9 mouse cellular contexts compared by ENCODE assay signal in the genomic region with DNA sequence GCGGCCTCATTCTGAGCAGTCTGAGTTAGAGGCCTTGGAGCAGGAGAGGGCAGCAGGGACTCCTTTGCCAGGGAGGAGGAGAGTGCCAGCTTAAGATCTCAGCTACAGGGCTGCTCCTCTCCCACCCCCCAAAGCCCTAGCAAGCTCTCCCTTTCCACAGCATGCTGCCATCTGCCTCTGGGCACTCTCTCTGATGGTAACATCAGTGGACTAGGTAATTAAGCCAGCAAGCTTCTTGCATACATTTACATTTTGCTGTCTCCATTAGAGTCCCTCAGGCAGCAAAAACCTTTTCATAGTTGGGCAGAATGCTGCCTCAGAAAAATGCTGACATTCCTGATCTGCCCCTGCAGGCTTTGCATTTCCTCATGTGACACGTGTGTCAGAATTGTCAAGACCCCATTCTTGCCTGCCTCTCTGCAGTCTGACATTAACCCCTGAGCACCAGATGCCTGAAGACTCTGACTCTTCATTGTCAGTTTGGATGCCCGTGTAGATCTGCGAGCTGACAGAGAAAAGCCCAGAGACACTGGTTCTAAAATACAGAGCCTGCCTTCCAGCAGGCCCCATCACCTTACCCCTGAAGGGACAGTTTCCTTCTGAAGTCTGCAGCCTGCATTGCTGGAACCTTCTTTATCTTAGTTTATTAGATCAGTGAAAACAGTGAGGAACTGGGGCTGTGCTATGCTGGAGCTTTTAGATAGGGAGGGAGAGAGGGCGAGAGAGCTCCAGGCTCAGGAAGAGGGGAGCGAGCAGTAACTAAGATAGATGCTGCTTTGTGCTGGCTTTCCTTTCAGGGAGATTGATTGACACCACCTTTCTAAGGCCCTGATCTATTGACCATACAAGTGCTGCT. TPM values are rescaled to one million over a fixed set of nuclear protein-coding genes. Genes with fewer than 3 reads are reported as not detected.
A peak's percentile ranks its signal among the peaks of the same experiment; 100 is the strongest.
DNase-seq lines count a peak whose midpoint lies in the region; ATAC-seq and TF ChIP-seq lines count a peak whose summit lies in the region.
"Had no signal": no experiment of that assay in that cellular context is flagged by ENCODE, and none has a peak within 500 bp of the region (broad histone marks: within the 10 kb centered on the region; RNA-seq: fewer than 3 reads in every experiment).

No protein-coding gene starts in this region.

- peak; percentile 97 for ATAC-seq in forebrain, postnatal 0 days
- ATAC-seq in midbrain, embryonic 13.5 days: peak; percentile 97

- H3K27ac ChIP-seq in cerebellum, adult 2 months (ENCODE audit: insufficient read depth, low read length): peak overlapping the region; percentile 48
- H3K27ac ChIP-seq in forebrain, postnatal 0 days (ENCODE audit: low read depth, low read length): peak overlapping the region; percentile 77
- peak overlapping the region; percentile 88 for H3K27ac ChIP-seq in midbrain, embryonic 13.5 days

- H3K4me1 ChIP-seq in cerebellum, adult 2 months (ENCODE audit: control insufficient read depth, insufficient read depth, low read length): peaks cover 26% of the 10 kb centered on the region
- peaks cover 5% of the 10 kb centered on the region; the same call in 1 of the 2 replicates for H3K4me1 ChIP-seq in forebrain, postnatal 0 days (ENCODE audit: insufficient read depth)
- H3K4me1 ChIP-seq in midbrain, embryonic 13.5 days (replicated peaks): peaks cover 33% of the 10 kb centered on the region

- H3K36me3 ChIP-seq in forebrain, postnatal 0 days (ENCODE audit: insufficient read depth): no peaks in the 10 kb centered on the region
- H3K36me3 ChIP-seq in midbrain, embryonic 13.5 days: peaks cover 4% of the 10 kb centered on the region; the same call in 1 of the 2 replicates

- WGBS in cerebellum, adult 2 months: 44% methylated on average over 6 of the region's 6 CpGs
- 27% methylated on average over 6 of the region's 6 CpGs for WGBS in forebrain, postnatal 0 days
- 26% methylated on average over 6 of the region's 6 CpGs for WGBS in midbrain, embryonic 13.5 days

- H3K9me3 ChIP-seq in forebrain, postnatal 0 days (ENCODE audit: low read length): no peaks in the 10 kb centered on the region
- H3K9me3 ChIP-seq in midbrain, embryonic 13.5 days: no peaks in the 10 kb centered on the region

- 0 out of 2 replicates have a peak overlapping the region, but pooled peaks have one; percentile 31 for H3K9ac ChIP-seq in forebrain, postnatal 0 days
- H3K9ac ChIP-seq in midbrain, embryonic 13.5 days (replicated peaks): peak overlapping the region; percentile 32; the same call in 1 of the 2 replicates

- H3K27me3 ChIP-seq in cerebellum, adult 2 months (ENCODE audit: control insufficient read depth, insufficient read depth, low read length): no peaks in the 10 kb centered on the region
- no peaks in the 10 kb centered on the region for H3K27me3 ChIP-seq in forebrain, postnatal 0 days (ENCODE audit: insufficient read depth, low read length)
- no peaks in the 10 kb centered on the region for H3K27me3 ChIP-seq in midbrain, embryonic 13.5 days

- TF ChIP-seq CTCF in cerebellum, adult 2 months (IDR thresholded peaks at IDR 0.05; ENCODE audit: borderline replicate concordance, insufficient read depth, low read depth, low read length): no peak
- TF ChIP-seq CTCF in forebrain, postnatal 0 days (IDR thresholded peaks at IDR 0.05; ENCODE audit: low read depth): no peak

- TF ChIP-seq POLR2A in cerebellum, adult 2 months (IDR thresholded peaks at IDR 0.05; ENCODE audit: borderline replicate concordance, insufficient read depth, low read length): no peak

- no peak overlapping the region for H3K4me3 ChIP-seq in cerebellum, adult 2 months (replicated peaks; ENCODE audit: insufficient read depth, low read depth, low read length)
- H3K4me3 ChIP-seq in forebrain, postnatal 0 days (ENCODE audit: low read depth, low read length): no peak overlapping the region
- H3K4me3 ChIP-seq in midbrain, embryonic 13.5 days (replicated peaks): no peak overlapping the region

- no peak overlapping the region for H3K4me2 ChIP-seq in forebrain, postnatal 0 days (ENCODE audit: low read depth)
- no peak overlapping the region for H3K4me2 ChIP-seq in midbrain, embryonic 13.5 days (replicated peaks)

- intact Hi-C loops in heart, postnatal 25 days (cut with DNase I): no loop called here

- peak; percentile 84 for DNase-seq in heart, adult 11 months
- no peak for DNase-seq in heart, postnatal 25 days (ENCODE audit: low spot score)
- peak; percentile 62 to 68 for DNase-seq in cerebellum, adult 2 months
- peak; percentile 76 for DNase-seq in forebrain, postnatal 0 days
- DNase-seq in heart, adult 8-10 months (ENCODE audit: low spot score): no peak
- DNase-seq in kidney, adult 18-20 months: no peak
- no peak for DNase-seq in urinary bladder, adult 18-20 months (ENCODE audit: low spot score in 2 of 2)
- DNase-seq: right cerebral cortex, postnatal 25 days had no signal

RNA-seq across cellular contexts. Expression of a gene that starts 44.4 kb away (rescaled TPM):
- total RNA-seq in heart, postnatal 25 days (2021): 10 to 100 TPM; 78.4 to 85.9 TPM
- polyA plus RNA-seq in cerebellum, adult 2 months (2012; rRNA removed): 43.5 and 46.2 TPM in 2 replicates
- total RNA-seq in forebrain, postnatal 0 days (2014; rRNA removed): 46.5 and 48.4 TPM in 2 replicates
- 33.0 and 38.5 TPM in 2 replicates for polyA plus RNA-seq in forebrain, postnatal 0 days (2015; fragmentation: Nextera tagmentation; extraction: Ambion mirVana)
- polyA plus RNA-seq in midbrain, embryonic 13.5 days (2015; fragmentation: Nextera tagmentation; extraction: Ambion mirVana): 70.4 and 78.0 TPM in 2 replicates
- total RNA-seq in heart, adult 8-10 months (2022): 10 to 100 TPM; 59.5 to 74.2 (median 70.5) TPM

Comparison
In these comparisons a context has a peak if more than half of its experiments do, and no peak if none do; other contexts are left out.
1. DNase-seq: peak in heart, adult 11 months (single experiment), cerebellum, adult 2 months (2 of 2) and forebrain, postnatal 0 days (single experiment); none in heart, postnatal 25 days (single experiment), heart, adult 8-10 months (single experiment), kidney, adult 18-20 months (single experiment) and urinary bladder, adult 18-20 months (0 of 2).
2. Peak in every context shown above with its lines, with median percentiles within 50 percentile points of each other: H3K27ac ChIP-seq.